Mouse (Mus musculus): ENCODE measurements at regions not wholly inside any gene's neighbourhood (a gene's known extent, or its start where the extent isn't known, plus 50 kb on each side); places are given as distances from the start of the nearest gene placed in this dataset.

- ATAC-seq (ENCODE audit: insufficient read depth, low read depth) (no peak), DNase-seq (ENCODE audit: low spot score) (no peak)
- Histone ChIP-seq H3K27ac (ENCODE audit: low read depth) (no peak overlapping the region), H3K9ac (replicated peaks; ENCODE audit: low read depth, low read length) (no peak overlapping the region), H3K27me3 (ENCODE audit: control insufficient read depth, insufficient read depth, low read length) (no peaks in the 10 kb centered on the region), H3K4me1 (ENCODE audit: control insufficient read depth, insufficient read depth) (no peaks in the 10 kb centered on the region), H3K4me2 (ENCODE audit: low read depth, low read length) (no peak overlapping the region), H3K9me3 (replicated peaks; ENCODE audit: control insufficient read depth, low read length) (no peaks in the 10 kb centered on the region), H3K4me3 (ENCODE audit: low read depth, low read length) (no peak overlapping the region), H3K36me3 (replicated peaks; ENCODE audit: control insufficient read depth, insufficient read depth, low read length) (no peaks in the 10 kb centered on the region)
- WGBS, result 75% methylated on average over 5 of the region's 5 CpGs
- TF ChIP-seq EP300 (IDR thresholded peaks at IDR 0.05; ENCODE audit: low read depth) (no peak), CTCF (IDR thresholded peaks at IDR 0.05; ENCODE audit: low read depth) (no peak)
Measured at GRCm38 (mm10) chr3:131865106-131865505, 220.0 kb upstream of the Dkk2 start.

- DNase-seq (ENCODE audit: low spot score) (no peak), ATAC-seq (ENCODE audit: insufficient read depth, low read depth) (no peak)
- no peaks in the 10 kb centered on the region for H3K9me3 ChIP-seq (replicated peaks; ENCODE audit: control insufficient read depth, low read length)
- no peak for TF ChIP-seq EP300 (IDR thresholded peaks at IDR 0.05; ENCODE audit: low read depth)
- TF ChIP-seq CTCF (IDR thresholded peaks at IDR 0.05; ENCODE audit: low read depth), result no peak
- H3K36me3 ChIP-seq (replicated peaks; ENCODE audit: control insufficient read depth, insufficient read depth, low read length), result no peaks in the 10 kb centered on the region
- H3K27me3 ChIP-seq (ENCODE audit: control insufficient read depth, insufficient read depth, low read length), result no peaks in the 10 kb centered on the region
- 88% methylated on average over 3 of the region's 3 CpGs for WGBS
- H3K27ac ChIP-seq (ENCODE audit: low read depth), result no peak overlapping the region
- H3K4me3 ChIP-seq (ENCODE audit: low read depth, low read length), result no peak overlapping the region
- no peak overlapping the region for H3K9ac ChIP-seq (replicated peaks; ENCODE audit: low read depth, low read length)
- H3K4me2 ChIP-seq (ENCODE audit: low read depth, low read length), result no peak overlapping the region
- H3K4me1 ChIP-seq (ENCODE audit: control insufficient read depth, insufficient read depth), result no peaks in the 10 kb centered on the region
Measured at GRCm38 (mm10) chr3:131867266-131867665, 217.8 kb upstream of the Dkk2 start.

- Histone ChIP-seq H3K36me3 (replicated peaks; ENCODE audit: control insufficient read depth, insufficient read depth, low read length) (no peaks in the 10 kb centered on the region), H3K4me2 (ENCODE audit: low read depth, low read length) (no peak overlapping the region), H3K27me3 (ENCODE audit: control insufficient read depth, insufficient read depth, low read length) (no peaks in the 10 kb centered on the region), H3K9me3 (replicated peaks; ENCODE audit: control insufficient read depth, low read length) (no peaks in the 10 kb centered on the region), H3K27ac (ENCODE audit: low read depth) (no peak overlapping the region), H3K9ac (replicated peaks; ENCODE audit: low read depth, low read length) (no peak overlapping the region), H3K4me1 (ENCODE audit: control insufficient read depth, insufficient read depth) (no peaks in the 10 kb centered on the region), H3K4me3 (ENCODE audit: low read depth, low read length) (no peak overlapping the region)
- 72% methylated on average over 11 of the region's 11 CpGs for WGBS
- no peak for TF ChIP-seq CTCF (IDR thresholded peaks at IDR 0.05; ENCODE audit: low read depth)
- DNase-seq (ENCODE audit: low spot score), result no peak
- ATAC-seq (ENCODE audit: insufficient read depth, low read depth), result no peak
Measured at GRCm38 (mm10) chr3:131868219-131868964, 216.7 kb upstream of the Dkk2 start.

- no peak for TF ChIP-seq CTCF (IDR thresholded peaks at IDR 0.05; ENCODE audit: low read depth)
- no peak for TF ChIP-seq EP300 (IDR thresholded peaks at IDR 0.05; ENCODE audit: low read depth)
- Histone ChIP-seq H3K27me3 (ENCODE audit: control insufficient read depth, insufficient read depth, low read length) (no peaks in the 10 kb centered on the region), H3K4me3 (ENCODE audit: low read depth, low read length) (no peak overlapping the region), H3K27ac (ENCODE audit: low read depth) (no peak overlapping the region), H3K9ac (replicated peaks; ENCODE audit: low read depth, low read length) (no peak overlapping the region), H3K4me2 (ENCODE audit: low read depth, low read length) (no peak overlapping the region), H3K9me3 (replicated peaks; ENCODE audit: control insufficient read depth, low read length) (no peaks in the 10 kb centered on the region), H3K36me3 (replicated peaks; ENCODE audit: control insufficient read depth, insufficient read depth, low read length) (no peaks in the 10 kb centered on the region), H3K4me1 (ENCODE audit: control insufficient read depth, insufficient read depth) (no peaks in the 10 kb centered on the region)
- WGBS, result 66% methylated on average over 4 of the region's 4 CpGs
- DNase-seq (ENCODE audit: low spot score) (no peak), ATAC-seq (ENCODE audit: insufficient read depth, low read depth) (no peak)
Measured at GRCm38 (mm10) chr3:131869306-131869705, 215.8 kb upstream of the Dkk2 start.

GRCm38 (mm10) chr3:131882667-131883066 lies 202.4 kb upstream of the Dkk2 start:
- H3K4me1 ChIP-seq (ENCODE audit: control insufficient read depth, insufficient read depth), result no peaks in the 10 kb centered on the region
- no peaks in the 10 kb centered on the region for H3K27me3 ChIP-seq (ENCODE audit: control insufficient read depth, insufficient read depth, low read length)
- no peak for TF ChIP-seq EP300 (IDR thresholded peaks at IDR 0.05; ENCODE audit: low read depth)
- TF ChIP-seq CTCF (IDR thresholded peaks at IDR 0.05; ENCODE audit: low read depth), result no peak
- no peak overlapping the region for H3K4me3 ChIP-seq (ENCODE audit: low read depth, low read length)
- no peak for ATAC-seq (ENCODE audit: insufficient read depth, low read depth)
- H3K9ac ChIP-seq (replicated peaks; ENCODE audit: low read depth, low read length), result no peak overlapping the region
- no peak overlapping the region for H3K27ac ChIP-seq (ENCODE audit: low read depth)
- no peaks in the 10 kb centered on the region; the same call in 1 of the 2 replicates for H3K9me3 ChIP-seq (replicated peaks; ENCODE audit: control insufficient read depth, low read length)
- H3K36me3 ChIP-seq (replicated peaks; ENCODE audit: control insufficient read depth, insufficient read depth, low read length), result no peaks in the 10 kb centered on the region
- no peak for DNase-seq (ENCODE audit: low spot score)
- H3K4me2 ChIP-seq (ENCODE audit: low read depth, low read length), result no peak overlapping the region

GRCm38 (mm10) chr3:131886470-131886869 lies 198.6 kb upstream of the Dkk2 start:
- Histone ChIP-seq H3K27ac (ENCODE audit: low read depth) (no peak overlapping the region), H3K4me3 (ENCODE audit: low read depth, low read length) (no peak overlapping the region), H3K9me3 (replicated peaks; ENCODE audit: control insufficient read depth, low read length) (no peaks in the 10 kb centered on the region; the same call in 1 of the 2 replicates), H3K27me3 (ENCODE audit: control insufficient read depth, insufficient read depth, low read length) (no peaks in the 10 kb centered on the region), H3K4me1 (ENCODE audit: control insufficient read depth, insufficient read depth) (no peaks in the 10 kb centered on the region), H3K36me3 (replicated peaks; ENCODE audit: control insufficient read depth, insufficient read depth, low read length) (no peaks in the 10 kb centered on the region), H3K4me2 (ENCODE audit: low read depth, low read length) (no peak overlapping the region), H3K9ac (replicated peaks; ENCODE audit: low read depth, low read length) (no peak overlapping the region)
- no peak for ATAC-seq (ENCODE audit: insufficient read depth, low read depth)
- no peak for TF ChIP-seq CTCF (IDR thresholded peaks at IDR 0.05; ENCODE audit: low read depth)
- TF ChIP-seq EP300 (IDR thresholded peaks at IDR 0.05; ENCODE audit: low read depth), result no peak
- WGBS, result 83% methylated on average over 5 of the region's 5 CpGs
- no peak for DNase-seq (ENCODE audit: low spot score)

All from heart, postnatal 0 days (tissue).